9 mouse cellular contexts compared by ENCODE assay signal in the genomic region with DNA sequence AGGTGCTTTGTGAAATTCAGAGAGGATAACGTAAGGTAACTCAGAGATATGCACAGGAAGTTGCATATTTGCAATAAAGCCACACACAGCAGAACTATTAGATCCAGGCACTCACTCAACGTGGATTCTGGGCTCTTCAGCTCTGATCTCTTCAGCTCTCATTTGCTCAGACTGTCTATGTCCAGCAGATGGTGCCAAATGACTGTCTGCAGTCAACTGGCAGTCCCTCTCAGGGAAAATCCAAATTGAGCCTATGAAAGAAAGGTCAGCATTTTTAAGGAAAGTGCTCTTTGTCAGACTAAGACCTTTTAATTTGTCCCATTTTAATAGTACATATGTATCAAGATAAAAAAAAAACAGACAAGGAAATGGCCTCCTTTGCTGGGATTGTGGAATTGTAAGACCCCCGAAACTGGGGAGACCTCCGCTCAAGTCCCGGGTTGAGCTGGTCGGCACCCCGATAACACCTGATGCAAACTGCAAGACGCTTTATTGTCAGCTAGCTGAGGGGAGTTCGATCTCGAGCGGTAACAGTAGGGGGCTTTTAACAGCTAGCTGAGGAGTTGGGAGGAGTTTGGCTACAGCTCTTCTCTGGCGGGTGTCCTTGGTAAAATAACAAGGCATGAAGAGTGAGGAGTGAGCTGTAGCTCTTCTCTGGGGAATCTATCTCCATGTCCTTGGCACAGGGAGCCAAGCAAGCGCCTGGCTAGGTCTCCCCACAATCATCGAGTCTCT. TPM values are rescaled to one million over a fixed set of nuclear protein-coding genes. Genes with fewer than 3 reads are reported as not detected.
DNase-seq lines count a peak whose midpoint lies in the region; ATAC-seq and TF ChIP-seq lines count a peak whose summit lies in the region.
"Had no signal": no experiment of that assay in that cellular context is flagged by ENCODE, and none has a peak within 500 bp of the region (broad histone marks: within the 10 kb centered on the region; RNA-seq: fewer than 3 reads in every experiment).

No protein-coding gene starts in this region.

- no peak for DNase-seq in lung, adult 2 months
- DNase-seq in lung, postnatal 25 days (ENCODE audit: low spot score): no peak
- peak; percentile 67 for DNase-seq in brain, embryonic 18.5 days (ENCODE audit: low read depth, low spot score)
- DNase-seq in hindbrain, embryonic 11.5 days (ENCODE audit: low spot score): peak; percentile 75
- peak; percentile 43 for DNase-seq in neural tube, embryonic 10.5 days (ENCODE audit: extremely low spot score, low spot score)
- no peak for DNase-seq in urinary bladder, postnatal 4 days (ENCODE audit: low spot score in 2 of 2)

- WGBS in lung, adult 2 months: 8% methylated on average over 14 of the region's 14 CpGs
- 7% methylated on average over 14 of the region's 14 CpGs for WGBS in hindbrain, embryonic 11.5 days
- WGBS in limb, embryonic 13.5 days: 8% methylated on average over 14 of the region's 14 CpGs

- peak overlapping the region; percentile 12; the same call in 1 of the 2 replicates for H3K9ac ChIP-seq in hindbrain, embryonic 11.5 days (ENCODE audit: low read depth, low read length)
- H3K9ac ChIP-seq in limb, embryonic 13.5 days: peak overlapping the region; percentile 53; the same call in 1 of the 2 replicates

- H3K27ac ChIP-seq in hindbrain, embryonic 11.5 days (ENCODE audit: low read depth, low read length): no peak overlapping the region
- no peak overlapping the region for H3K27ac ChIP-seq in limb, embryonic 13.5 days

- H3K4me3 ChIP-seq in lung, adult 2 months (replicated peaks; ENCODE audit: extremely low read depth, low read depth, low read length): no peak overlapping the region
- peak overlapping the region; percentile 14; the same call in 1 of the 2 replicates for H3K4me3 ChIP-seq in hindbrain, embryonic 11.5 days (ENCODE audit: low read depth, low read length)
- peak overlapping the region; percentile 31 for H3K4me3 ChIP-seq in limb, embryonic 13.5 days
- H3K4me3 ChIP-seq: erythroblast, embryonic 14.5 days had no signal

- H3K4me2 ChIP-seq in hindbrain, embryonic 11.5 days (replicated peaks; ENCODE audit: low read depth, low read length): peak overlapping the region; percentile 44
- peak overlapping the region; percentile 62 for H3K4me2 ChIP-seq in limb, embryonic 13.5 days (replicated peaks)

- H3K36me3 ChIP-seq in hindbrain, embryonic 11.5 days (ENCODE audit: control insufficient read depth, insufficient read depth, low read length): no peaks in the 10 kb centered on the region
- H3K36me3 ChIP-seq in limb, embryonic 13.5 days: no peaks in the 10 kb centered on the region

- no peaks in the 10 kb centered on the region for H3K9me3 ChIP-seq in hindbrain, embryonic 11.5 days (ENCODE audit: control insufficient read depth, low read length)
- no peaks in the 10 kb centered on the region for H3K9me3 ChIP-seq in limb, embryonic 13.5 days

- ATAC-seq in erythroid progenitor cell, adult 5-6 weeks (replicated peaks; ENCODE audit: low FRiP score, poor library complexity, severe bottlenecking): peak; percentile 64
- peak; percentile 49; the same call in 1 of the 2 replicates for ATAC-seq in hindbrain, embryonic 11.5 days (ENCODE audit: low FRiP score)
- no peak; the same call in 1 of the 2 replicates for ATAC-seq in limb, embryonic 13.5 days (ENCODE audit: low FRiP score, low read depth)

- TF ChIP-seq CTCF in lung, adult 2 months (IDR thresholded peaks at IDR 0.05; ENCODE audit: insufficient read depth, low read length): peak; percentile 32

- TF ChIP-seq POLR2A in lung, adult 2 months (IDR thresholded peaks at IDR 0.05; ENCODE audit: borderline replicate concordance, extremely low read depth, low read depth, low read length): no peak

- no peaks in the 10 kb centered on the region for H3K27me3 ChIP-seq in hindbrain, embryonic 11.5 days (ENCODE audit: control insufficient read depth, insufficient read depth, low read length)
- H3K27me3 ChIP-seq in limb, embryonic 13.5 days: no peaks in the 10 kb centered on the region

- H3K4me1 ChIP-seq in lung, adult 2 months (ENCODE audit: control insufficient read depth, insufficient read depth, low read length): no peaks in the 10 kb centered on the region
- H3K4me1 ChIP-seq in hindbrain, embryonic 11.5 days (replicated peaks; ENCODE audit: control insufficient read depth, insufficient read depth, low read length): no peaks in the 10 kb centered on the region
- peaks cover 7% of the 10 kb centered on the region for H3K4me1 ChIP-seq in limb, embryonic 13.5 days

RNA-seq across cellular contexts. Expression of gene Optn, which starts 16.4 kb away (rescaled TPM):
- polyA plus RNA-seq in lung, adult 2 months (2012; rRNA removed): 4.2 and 5.0 TPM in 2 replicates
- total RNA-seq in erythroid progenitor cell, adult 5-6 weeks (2015; ENCODE audit: low replicate concordance): 112 and 113 TPM in 2 replicates
- 325 and 377 TPM in 2 replicates for total RNA-seq in erythroid progenitor cell, adult 5-6 weeks (2017; ENCODE audit: low replicate concordance)
- polyA plus RNA-seq in hindbrain, embryonic 11.5 days (2014; fragmentation: Nextera tagmentation; extraction: Ambion mirVana): 5.1 and 6.6 TPM in 2 replicates
- polyA plus RNA-seq in limb, embryonic 13.5 days (2015; fragmentation: Nextera tagmentation; extraction: Ambion mirVana): 5.3 and 5.6 TPM in 2 replicates

RNA-seq across cellular contexts. Expression of gene Ccdc3, which starts 57.4 kb away (rescaled TPM):
- polyA plus RNA-seq in lung, adult 2 months (2012; rRNA removed): 3.0 and 5.8 TPM in 2 replicates
- not detected in 2 replicates for total RNA-seq in erythroid progenitor cell, adult 5-6 weeks (2015; ENCODE audit: low replicate concordance)
- not detected in 2 replicates for total RNA-seq in erythroid progenitor cell, adult 5-6 weeks (2017; ENCODE audit: low replicate concordance)
- 7.1 and 9.9 TPM in 2 replicates for polyA plus RNA-seq in hindbrain, embryonic 11.5 days (2014; fragmentation: Nextera tagmentation; extraction: Ambion mirVana)
- polyA plus RNA-seq in limb, embryonic 13.5 days (2015; fragmentation: Nextera tagmentation; extraction: Ambion mirVana): 6.7 and 7.7 TPM in 2 replicates

Comparison
In these comparisons a context has a peak if more than half of its experiments do, and no peak if none do; other contexts are left out.
1. DNase-seq: peak in brain, embryonic 18.5 days (single experiment), hindbrain, embryonic 11.5 days (single experiment) and neural tube, embryonic 10.5 days (single experiment); none in lung, adult 2 months (single experiment), lung, postnatal 25 days (single experiment) and urinary bladder, postnatal 4 days (0 of 2).